ENCODE assay signal across 7 mouse cellular contexts in the genomic region with DNA sequence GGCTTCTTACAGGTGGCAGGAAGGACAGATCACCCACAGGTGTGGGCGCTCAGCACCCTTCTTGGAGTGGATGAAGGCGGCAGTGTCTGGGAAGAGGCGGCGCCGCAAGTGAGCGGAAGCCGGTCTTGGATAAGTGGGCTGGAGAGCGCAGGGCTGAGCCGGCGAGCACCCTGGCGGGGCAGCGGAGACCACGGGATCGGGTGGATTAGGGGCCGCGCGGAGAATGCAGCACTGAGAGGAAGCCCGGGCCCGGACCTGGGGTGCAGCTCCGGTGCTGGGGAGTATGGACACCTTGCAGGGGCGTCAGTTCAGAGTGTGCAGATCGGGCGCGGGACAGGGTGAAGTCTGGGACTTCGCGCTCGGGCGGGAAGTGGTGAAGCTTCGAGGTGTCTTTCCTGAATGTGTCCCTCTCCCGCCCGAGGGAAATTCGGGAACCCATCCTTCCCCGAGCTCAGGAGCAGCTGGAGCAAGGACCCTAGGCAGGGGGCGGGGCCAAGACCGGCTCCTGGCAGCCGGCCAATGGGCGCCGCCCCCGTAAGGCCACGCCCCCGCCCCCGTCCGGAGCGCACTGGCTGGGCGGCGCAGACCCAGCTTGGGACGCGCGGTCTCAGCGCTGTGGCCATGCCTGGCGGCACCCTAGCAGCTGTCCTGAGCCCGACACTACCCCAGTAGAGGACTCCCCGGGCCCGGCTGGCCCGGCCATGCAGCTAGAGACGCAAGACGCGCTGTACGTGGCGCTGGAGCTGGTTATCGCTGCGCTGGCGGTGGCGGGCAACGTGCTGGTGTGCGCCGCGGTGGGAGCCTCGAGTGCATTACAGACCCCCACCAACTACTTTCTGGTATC. TPM values are rescaled to one million over a fixed set of nuclear protein-coding genes. Genes with fewer than 3 reads are reported as not detected.
A peak's percentile ranks its signal among the peaks of the same experiment; 100 is the strongest.
DNase-seq lines count a peak whose midpoint lies in the region; ATAC-seq lines count a peak whose summit lies in the region.

Gene Adora2b, plus strand, starts transcription at position 584 of the 844 bp plus-strand sequence.

- intact Hi-C loops in gastrocnemius, postnatal 14 days (cut with DNase I; ENCODE audit: low total_unique reads): no loop called here

- peak within 1 kb of the TSS; percentile 60 for H3K9ac ChIP-seq in limb, embryonic 15.5 days
- H3K9ac ChIP-seq in midbrain, embryonic 15.5 days: peak within 1 kb of the TSS; percentile 53

- H3K4me2 ChIP-seq in limb, embryonic 15.5 days: peak within 1 kb of the TSS; percentile 99
- peak within 1 kb of the TSS; percentile 99 for H3K4me2 ChIP-seq in midbrain, embryonic 15.5 days

- H3K4me3 ChIP-seq in limb, embryonic 15.5 days: peak within 1 kb of the TSS; percentile 67
- H3K4me3 ChIP-seq in midbrain, embryonic 15.5 days: peak within 1 kb of the TSS; percentile 86

- no peaks in the 10 kb centered on the region for H3K9me3 ChIP-seq in limb, embryonic 15.5 days
- no peaks in the 10 kb centered on the region for H3K9me3 ChIP-seq in midbrain, embryonic 15.5 days

- peak within 1 kb of the TSS; percentile 54; the same call in 1 of the 2 replicates for H3K27ac ChIP-seq in limb, embryonic 15.5 days
- no peak within 1 kb of the TSS for H3K27ac ChIP-seq in midbrain, embryonic 15.5 days

- 0 out of 2 replicates have a peak, but pooled peaks cover 11% of the 10 kb centered on the region for H3K27me3 ChIP-seq in limb, embryonic 15.5 days
- H3K27me3 ChIP-seq in midbrain, embryonic 15.5 days (replicated peaks): peaks cover 30% of the 10 kb centered on the region

- H3K36me3 ChIP-seq in limb, embryonic 15.5 days: no peaks in the 10 kb centered on the region
- H3K36me3 ChIP-seq in midbrain, embryonic 15.5 days (replicated peaks): no peaks in the 10 kb centered on the region

- ATAC-seq in limb, embryonic 15.5 days (ENCODE audit: insufficient number of reproducible peaks, low FRiP score, low TSS enrichment, low read depth): peak; percentile 62; the same call in 1 of the 2 replicates
- peak; percentile 94 for ATAC-seq in midbrain, embryonic 15.5 days (replicated peaks)

- DNase-seq in adrenal gland, adult 18-20 months (ENCODE audit: low spot score in 2 of 2): peak; percentile 67 to 68
- peak; percentile 17 to 30 for DNase-seq in cerebellum, postnatal 36 days
- peak; percentile 77 for DNase-seq in gastrocnemius, postnatal 14 days
- peak; percentile 74 for DNase-seq in induced T-regulatory cell, adult 2 months (ENCODE audit: low read depth)
- peak; percentile 27 to 38 for DNase-seq in spleen, postnatal 36 days (ENCODE audit: low spot score in 2 of 2)

- under 1% methylated on average over 65 of the region's 69 CpGs for WGBS in limb, embryonic 15.5 days
- WGBS in midbrain, embryonic 15.5 days: under 1% methylated on average over 69 of the region's 69 CpGs

- H3K4me1 ChIP-seq in limb, embryonic 15.5 days: peaks cover 45% of the 10 kb centered on the region
- H3K4me1 ChIP-seq in midbrain, embryonic 15.5 days: peaks cover 13% of the 10 kb centered on the region

RNA-seq across cellular contexts. Expression of gene Adora2b, which starts in this region (rescaled TPM):
- total RNA-seq in adrenal gland, adult 18-20 months (2021): 1 to 10 TPM in 1 of 2 experiments, under 1 TPM in 1; 0.64 to 1.7 TPM
- 1 to 10 TPM in 1 of 2 experiments, under 1 TPM in 1; 0.57 to 1.4 TPM for total RNA-seq in gastrocnemius, postnatal 14 days (2021)
- polyA plus RNA-seq in limb, embryonic 15.5 days (2015; fragmentation: Nextera tagmentation; extraction: Ambion mirVana): 13.9 and 14.4 TPM in 2 replicates
- polyA plus RNA-seq in midbrain, embryonic 15.5 days (2015; fragmentation: Nextera tagmentation; extraction: Ambion mirVana): 2.9 and 3.7 TPM in 2 replicates

Comparison
In these comparisons a context has a peak if more than half of its experiments do, and no peak if none do; other contexts are left out.
1. DNase-seq: peak in every context shown above with its lines; median percentile 77 in gastrocnemius, postnatal 14 days; 74 in induced T-regulatory cell, adult 2 months; 68 in adrenal gland, adult 18-20 months; 32 in spleen, postnatal 36 days; 24 in cerebellum, postnatal 36 days.